Mouse (Mus musculus): ENCODE measurements at regions not wholly inside any gene's neighbourhood (a gene's known extent, or its start where the extent isn't known, plus 50 kb on each side); places are given as distances from the start of the nearest gene placed in this dataset.

- Histone ChIP-seq H3K27ac (peak overlapping the region; percentile 72), H3K4me3 (peak overlapping the region; percentile 42)
- peak; percentile 15; the same call in 1 of the 2 replicates for TF ChIP-seq CTCF (IDR thresholded peaks at IDR 0.05)
- peak; percentile 37 for DNase-seq
- intact Hi-C loops (cut with DNase I) = no loop called here
Observed at GRCm38 (mm10) chr8:125619336-125619906, 49.8 kb upstream of the Sipa1l2 start.

Data from gastrocnemius, adult 2 months (tissue).